Mouse (Mus musculus): ENCODE measurements around the gene Oas2. TPM values are rescaled to one million over a fixed set of nuclear protein-coding genes. Genes with fewer than 3 reads are reported as not detected.
"Not testable (repeated sequence)": the region's sequence is repeated elsewhere in the genome, so short reads cannot be mapped to it uniquely, and the experiment has no call there.

Oas2 gene
- 0.23 and 0.29 TPM in 2 replicates for polyA plus RNA-seq (2015; fragmentation: Nextera tagmentation; extraction: Ambion mirVana)

GRCm38 (mm10) chr5:120749688-120750087 lies at the start of gene Oas2:
TSS of gene Oas2 (minus strand) at chr5:120749853.
- no peak within 1 kb of the TSS for H3K27ac ChIP-seq (ENCODE audit: low read length)
- no peak within 1 kb of the TSS for H3K4me3 ChIP-seq (ENCODE audit: low read length)
- ATAC-seq, result no peak
- WGBS, result 47% methylated on average over 5 of the region's 5 CpGs
- H3K9me3 ChIP-seq (ENCODE audit: control insufficient read depth, low read length), result no peaks in the 10 kb centered on the region
- H3K36me3 ChIP-seq (ENCODE audit: control insufficient read depth, insufficient read depth, low read length), result no peaks in the 10 kb centered on the region
- 0 out of 2 replicates have a peak within 1 kb of the TSS, but pooled peaks have one; percentile 14 for H3K9ac ChIP-seq (ENCODE audit: low read depth, low read length)
- H3K27me3 ChIP-seq (replicated peaks; ENCODE audit: control insufficient read depth, insufficient read depth, low read length), result no peaks in the 10 kb centered on the region
- H3K4me2 ChIP-seq (ENCODE audit: low read depth, low read length), result no peak within 1 kb of the TSS
- H3K4me1 ChIP-seq (ENCODE audit: control insufficient read depth, insufficient read depth, low read length), result no peaks in the 10 kb centered on the region

- not testable (repeated sequence) for H3K4me1 ChIP-seq (ENCODE audit: control insufficient read depth, insufficient read depth, low read length); H3K4me3 ChIP-seq (ENCODE audit: low read length); H3K27ac ChIP-seq (ENCODE audit: low read length); ATAC-seq; H3K9ac ChIP-seq (ENCODE audit: low read depth, low read length); H3K36me3 ChIP-seq (ENCODE audit: control insufficient read depth, insufficient read depth, low read length); H3K4me2 ChIP-seq (ENCODE audit: low read depth, low read length); H3K27me3 ChIP-seq (replicated peaks; ENCODE audit: control insufficient read depth, insufficient read depth, low read length); H3K9me3 ChIP-seq (ENCODE audit: control insufficient read depth, low read length)
- 51% methylated on average over 2 of the region's 2 CpGs for WGBS
Observed at GRCm38 (mm10) chr5:120798943-120799342, 49.3 kb upstream of the Oas2 start.

- ATAC-seq; H3K9me3 ChIP-seq (ENCODE audit: control insufficient read depth, low read length); H3K9ac ChIP-seq (ENCODE audit: low read depth, low read length); H3K27ac ChIP-seq (ENCODE audit: low read length); H3K27me3 ChIP-seq (replicated peaks; ENCODE audit: control insufficient read depth, insufficient read depth, low read length); H3K36me3 ChIP-seq (ENCODE audit: control insufficient read depth, insufficient read depth, low read length); H3K4me1 ChIP-seq (ENCODE audit: control insufficient read depth, insufficient read depth, low read length); H3K4me3 ChIP-seq (ENCODE audit: low read length); H3K4me2 ChIP-seq (ENCODE audit: low read depth, low read length): not testable (repeated sequence)
- 78% methylated on average over 5 of the region's 5 CpGs for WGBS
Observed at GRCm38 (mm10) chr5:120798147-120798546, 48.5 kb upstream of the Oas2 start.

- H3K9ac ChIP-seq (ENCODE audit: low read depth, low read length); H3K27ac ChIP-seq (ENCODE audit: low read length); H3K36me3 ChIP-seq (ENCODE audit: control insufficient read depth, insufficient read depth, low read length); ATAC-seq; H3K4me1 ChIP-seq (ENCODE audit: control insufficient read depth, insufficient read depth, low read length); H3K4me3 ChIP-seq (ENCODE audit: low read length); H3K27me3 ChIP-seq (replicated peaks; ENCODE audit: control insufficient read depth, insufficient read depth, low read length); H3K9me3 ChIP-seq (ENCODE audit: control insufficient read depth, low read length); H3K4me2 ChIP-seq (ENCODE audit: low read depth, low read length): not testable (repeated sequence)
- WGBS, result 61% methylated on average over 9 of the region's 9 CpGs
Observed at GRCm38 (mm10) chr5:120795480-120796034, 45.9 kb upstream of the Oas2 start, which contains the start of gene Oas1e. TSS of gene Oas1e (minus strand) at chr5:120795530.

GRCm38 (mm10) chr5:120793043-120793442 lies 43.4 kb upstream of the Oas2 start:
- no peak for ATAC-seq

GRCm38 (mm10) chr5:120787042-120787441 lies 37.4 kb upstream of the Oas2 start:
- H3K4me2 ChIP-seq (ENCODE audit: low read depth, low read length), result no peak overlapping the region
- 64% methylated on average over 3 of the region's 3 CpGs for WGBS
- ATAC-seq, result no peak
- H3K4me1 ChIP-seq (ENCODE audit: control insufficient read depth, insufficient read depth, low read length), result no peaks in the 10 kb centered on the region
- H3K4me3 ChIP-seq (ENCODE audit: low read length), result no peak overlapping the region
- H3K27ac ChIP-seq (ENCODE audit: low read length), result no peak overlapping the region
- no peaks in the 10 kb centered on the region for H3K36me3 ChIP-seq (ENCODE audit: control insufficient read depth, insufficient read depth, low read length)
- no peaks in the 10 kb centered on the region for H3K9me3 ChIP-seq (ENCODE audit: control insufficient read depth, low read length)
- H3K9ac ChIP-seq (ENCODE audit: low read depth, low read length), result no peak overlapping the region
- H3K27me3 ChIP-seq (replicated peaks; ENCODE audit: control insufficient read depth, insufficient read depth, low read length), result no peaks in the 10 kb centered on the region

More at GRCm38 (mm10) chr5:120793043-120793442, 43.4 kb upstream of the Oas2 start:
- no peaks in the 10 kb centered on the region for H3K27me3 ChIP-seq (replicated peaks; ENCODE audit: control insufficient read depth, insufficient read depth, low read length)
- no peaks in the 10 kb centered on the region for H3K4me1 ChIP-seq (ENCODE audit: control insufficient read depth, insufficient read depth, low read length)
- no peak overlapping the region for H3K9ac ChIP-seq (ENCODE audit: low read depth, low read length)
- H3K36me3 ChIP-seq (ENCODE audit: control insufficient read depth, insufficient read depth, low read length), result no peaks in the 10 kb centered on the region
- no peaks in the 10 kb centered on the region for H3K9me3 ChIP-seq (ENCODE audit: control insufficient read depth, low read length)
- H3K4me3 ChIP-seq (ENCODE audit: low read length), result no peak overlapping the region
- H3K4me2 ChIP-seq (ENCODE audit: low read depth, low read length), result no peak overlapping the region
- no peak overlapping the region for H3K27ac ChIP-seq (ENCODE audit: low read length)
- 28% methylated on average over 2 of the region's 2 CpGs for WGBS

GRCm38 (mm10) chr5:120782446-120782845 lies 32.8 kb upstream of the Oas2 start:
- Histone ChIP-seq H3K4me2 (ENCODE audit: low read depth, low read length) (no peak overlapping the region), H3K36me3 (ENCODE audit: control insufficient read depth, insufficient read depth, low read length) (no peaks in the 10 kb centered on the region), H3K9ac (ENCODE audit: low read depth, low read length) (no peak overlapping the region), H3K4me1 (ENCODE audit: control insufficient read depth, insufficient read depth, low read length) (no peaks in the 10 kb centered on the region), H3K4me3 (ENCODE audit: low read length) (no peak overlapping the region), H3K27ac (ENCODE audit: low read length) (no peak overlapping the region), H3K9me3 (ENCODE audit: control insufficient read depth, low read length) (no peaks in the 10 kb centered on the region), H3K27me3 (replicated peaks; ENCODE audit: control insufficient read depth, insufficient read depth, low read length) (no peaks in the 10 kb centered on the region)
- ATAC-seq, result no peak
- WGBS, result 70% methylated on average over 2 of the region's 2 CpGs

GRCm38 (mm10) chr5:120781646-120782045 lies 32.0 kb upstream of the Oas2 start:
- Histone ChIP-seq H3K4me3 (ENCODE audit: low read length) (no peak overlapping the region), H3K27me3 (replicated peaks; ENCODE audit: control insufficient read depth, insufficient read depth, low read length) (no peaks in the 10 kb centered on the region), H3K4me2 (ENCODE audit: low read depth, low read length) (no peak overlapping the region), H3K27ac (ENCODE audit: low read length) (no peak overlapping the region), H3K4me1 (ENCODE audit: control insufficient read depth, insufficient read depth, low read length) (no peaks in the 10 kb centered on the region), H3K9me3 (ENCODE audit: control insufficient read depth, low read length) (no peaks in the 10 kb centered on the region), H3K9ac (ENCODE audit: low read depth, low read length) (no peak overlapping the region), H3K36me3 (ENCODE audit: control insufficient read depth, insufficient read depth, low read length) (no peaks in the 10 kb centered on the region)
- ATAC-seq, result no peak
- WGBS, result 100% methylated on average over 1 of the region's 1 CpGs

GRCm38 (mm10) chr5:120779922-120780321 lies 30.3 kb upstream of the Oas2 start:
- H3K4me1 ChIP-seq (ENCODE audit: control insufficient read depth, insufficient read depth, low read length), result no peaks in the 10 kb centered on the region
- WGBS, result 45% methylated on average over 3 of the region's 3 CpGs
- no peaks in the 10 kb centered on the region for H3K36me3 ChIP-seq (ENCODE audit: control insufficient read depth, insufficient read depth, low read length)
- no peak for ATAC-seq
- no peak overlapping the region for H3K9ac ChIP-seq (ENCODE audit: low read depth, low read length)
- no peak overlapping the region for H3K4me2 ChIP-seq (ENCODE audit: low read depth, low read length)
- H3K27me3 ChIP-seq (replicated peaks; ENCODE audit: control insufficient read depth, insufficient read depth, low read length), result no peaks in the 10 kb centered on the region
- no peak overlapping the region for H3K4me3 ChIP-seq (ENCODE audit: low read length)
- no peak overlapping the region for H3K27ac ChIP-seq (ENCODE audit: low read length)
- no peaks in the 10 kb centered on the region for H3K9me3 ChIP-seq (ENCODE audit: control insufficient read depth, low read length)

GRCm38 (mm10) chr5:120778941-120779340 lies 29.3 kb upstream of the Oas2 start:
- ATAC-seq, result no peak
- no peak overlapping the region for H3K4me3 ChIP-seq (ENCODE audit: low read length)
- no peak overlapping the region for H3K4me2 ChIP-seq (ENCODE audit: low read depth, low read length)
- H3K9me3 ChIP-seq (ENCODE audit: control insufficient read depth, low read length), result no peaks in the 10 kb centered on the region
- H3K4me1 ChIP-seq (ENCODE audit: control insufficient read depth, insufficient read depth, low read length), result no peaks in the 10 kb centered on the region
- H3K9ac ChIP-seq (ENCODE audit: low read depth, low read length), result no peak overlapping the region
- H3K27ac ChIP-seq (ENCODE audit: low read length), result no peak overlapping the region
- no peaks in the 10 kb centered on the region for H3K36me3 ChIP-seq (ENCODE audit: control insufficient read depth, insufficient read depth, low read length)
- H3K27me3 ChIP-seq (replicated peaks; ENCODE audit: control insufficient read depth, insufficient read depth, low read length), result no peaks in the 10 kb centered on the region
- 63% methylated on average over 2 of the region's 2 CpGs for WGBS
